Mouse (Mus musculus): ENCODE results near the gene B130006D01Rik. TPM values are rescaled to one million over a fixed set of nuclear protein-coding genes. Genes with fewer than 3 reads are reported as not detected.

Gene B130006D01Rik
- total and polyA plus RNA-seq, 2 experiments: 0.10 to 1.0 TPM

DNA sequence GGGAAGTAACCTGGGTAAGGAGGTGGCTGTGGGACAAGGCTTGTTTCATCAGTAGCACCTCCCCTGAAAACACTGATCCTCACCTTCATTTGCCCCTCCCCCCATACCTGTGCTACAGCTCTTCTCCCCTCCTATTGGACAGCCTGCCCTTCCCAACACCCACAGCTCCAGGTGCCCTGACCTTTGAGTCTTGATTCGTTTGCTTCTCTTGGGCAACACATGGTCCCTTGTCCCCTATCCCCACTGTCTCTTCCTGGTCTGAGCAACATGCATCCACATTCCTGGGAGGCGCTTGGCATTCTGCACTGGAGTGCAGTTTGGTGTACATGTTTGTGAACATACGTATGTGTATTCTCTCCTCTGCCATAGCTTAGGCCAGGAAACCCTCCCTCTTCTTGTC, 40.4 kb upstream of the B130006D01Rik start:
- Histone ChIP-seq H3K4me3 (ENCODE audit: insufficient read depth, low read depth, low read length) (no peak overlapping the region), H3K27me3 (ENCODE audit: control insufficient read depth, insufficient read depth, low read length) (no peaks in the 10 kb centered on the region), H3K36me3 (ENCODE audit: control insufficient read depth, insufficient read depth, low read length) (peaks cover 18% of the 10 kb centered on the region), H3K27ac (replicated peaks; ENCODE audit: insufficient read depth, low read depth, low read length) (no peak overlapping the region), H3K9ac (ENCODE audit: low read depth, low read length) (no peak overlapping the region), H3K79me2 (ENCODE audit: control insufficient read depth, insufficient read depth, low read length) (no peaks in the 10 kb centered on the region), H3K4me1 (ENCODE audit: control insufficient read depth, insufficient read depth, low read length) (no peaks in the 10 kb centered on the region; the same call in 1 of the 2 replicates)
- 38% methylated on average over 3 of the region's 3 CpGs for WGBS
- peak; percentile 61 for DNase-seq (ENCODE audit: extremely low read depth, low read depth, low spot score)
- TF ChIP-seq CTCF (IDR thresholded peaks at IDR 0.05; ENCODE audit: low read depth, low read length) (no peak), POLR2A (IDR thresholded peaks at IDR 0.05; ENCODE audit: extremely low read depth, insufficient read depth, low read length) (no peak)

DNA sequence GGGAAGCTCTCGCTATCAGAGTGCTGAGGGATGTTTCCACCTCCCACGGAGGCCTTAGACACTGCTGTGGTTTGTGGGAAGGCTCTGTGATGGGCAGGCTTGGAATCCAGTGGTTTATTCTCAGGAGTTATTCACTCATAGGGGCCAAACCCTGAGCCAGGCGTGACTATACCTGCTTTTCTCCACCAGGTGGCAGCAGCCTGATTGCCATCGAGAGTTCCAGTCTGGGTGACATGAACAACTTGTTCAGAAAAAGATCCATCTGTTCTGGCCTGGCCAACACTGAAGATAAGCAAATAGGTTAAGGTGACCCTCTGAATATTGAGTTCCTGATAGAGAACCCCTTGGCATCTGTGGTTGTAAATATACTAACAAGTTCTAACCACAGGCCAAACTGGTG, 37.4 kb upstream of the B130006D01Rik start:
- peak; percentile 51 for DNase-seq (ENCODE audit: extremely low read depth, low read depth, low spot score)
- H3K79me2 ChIP-seq (ENCODE audit: control insufficient read depth, insufficient read depth, low read length): no peaks in the 10 kb centered on the region
- H3K4me1 ChIP-seq (ENCODE audit: control insufficient read depth, insufficient read depth, low read length): no peaks in the 10 kb centered on the region; the same call in 1 of the 2 replicates
- no peaks in the 10 kb centered on the region for H3K27me3 ChIP-seq (ENCODE audit: control insufficient read depth, insufficient read depth, low read length)
- TF ChIP-seq POLR2A (IDR thresholded peaks at IDR 0.05; ENCODE audit: extremely low read depth, insufficient read depth, low read length): no peak
- peak; percentile 93 for TF ChIP-seq CTCF (IDR thresholded peaks at IDR 0.05; ENCODE audit: low read depth, low read length)
- no peak overlapping the region for H3K9ac ChIP-seq (ENCODE audit: low read depth, low read length)
- 0% methylated on average over 4 of the region's 4 CpGs for WGBS
- no peak overlapping the region for H3K4me3 ChIP-seq (ENCODE audit: insufficient read depth, low read depth, low read length)
- no peak overlapping the region for H3K27ac ChIP-seq (replicated peaks; ENCODE audit: insufficient read depth, low read depth, low read length)
- H3K36me3 ChIP-seq (ENCODE audit: control insufficient read depth, insufficient read depth, low read length): no peaks in the 10 kb centered on the region

DNA sequence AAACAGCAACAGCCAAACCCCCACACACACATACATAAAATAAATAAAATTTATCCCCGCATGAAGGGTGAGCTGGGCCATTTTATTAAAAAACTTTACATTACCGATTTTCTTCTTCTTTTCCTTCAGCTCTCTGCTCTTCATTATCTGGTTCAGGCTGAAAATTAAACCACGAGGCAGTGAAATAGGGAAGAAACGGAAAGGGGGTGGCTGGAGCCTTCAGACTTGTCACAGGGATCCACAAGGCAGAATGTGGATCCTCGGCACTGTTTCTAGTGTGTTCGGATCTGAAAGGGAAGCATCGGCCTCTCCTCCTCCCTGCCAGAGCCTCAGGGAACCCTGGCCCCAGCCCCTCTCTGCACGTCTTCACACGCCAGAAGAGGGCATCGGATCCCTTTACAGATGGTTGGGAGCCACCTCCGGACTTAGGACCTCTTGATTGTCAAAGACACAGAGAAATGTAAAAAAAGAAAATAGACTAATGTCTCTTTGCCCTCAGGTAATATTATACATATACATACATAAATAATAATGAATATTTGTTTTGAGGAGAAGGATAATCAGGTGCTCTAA, 36.2 kb upstream of the B130006D01Rik start:
- DNase-seq (ENCODE audit: extremely low read depth, low read depth, low spot score): no peak
- Histone ChIP-seq H3K27me3 (ENCODE audit: control insufficient read depth, insufficient read depth, low read length) (no peaks in the 10 kb centered on the region), H3K4me3 (ENCODE audit: insufficient read depth, low read depth, low read length) (no peak overlapping the region), H3K27ac (replicated peaks; ENCODE audit: insufficient read depth, low read depth, low read length) (no peak overlapping the region), H3K9ac (ENCODE audit: low read depth, low read length) (no peak overlapping the region), H3K4me1 (ENCODE audit: control insufficient read depth, insufficient read depth, low read length) (no peaks in the 10 kb centered on the region; the same call in 1 of the 2 replicates), H3K36me3 (ENCODE audit: control insufficient read depth, insufficient read depth, low read length) (no peaks in the 10 kb centered on the region), H3K79me2 (ENCODE audit: control insufficient read depth, insufficient read depth, low read length) (no peaks in the 10 kb centered on the region)
- TF ChIP-seq POLR2A (IDR thresholded peaks at IDR 0.05; ENCODE audit: extremely low read depth, insufficient read depth, low read length): no peak
- TF ChIP-seq CTCF (IDR thresholded peaks at IDR 0.05; ENCODE audit: low read depth, low read length): peak; percentile 51
- 57% methylated on average over 11 of the region's 11 CpGs for WGBS

DNA sequence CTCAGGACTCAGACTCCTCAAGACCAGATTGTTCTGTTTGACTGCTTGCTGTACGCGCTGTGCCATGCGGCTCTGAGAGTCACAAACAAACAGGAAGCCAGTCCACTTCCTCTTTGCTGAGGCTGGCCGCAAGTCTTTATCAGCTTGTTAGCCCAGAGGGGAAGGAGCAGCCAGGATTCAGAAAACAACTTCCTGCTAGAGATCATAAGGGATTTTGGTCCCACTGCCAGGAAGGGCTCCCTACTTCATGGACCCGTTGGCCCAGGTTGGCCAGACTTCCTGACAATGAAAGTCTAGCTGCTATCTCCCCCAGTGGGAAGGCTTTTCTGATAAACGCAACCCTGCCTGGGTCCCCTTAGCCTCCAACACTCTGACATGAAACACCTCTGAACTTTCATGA, 34.9 kb upstream of the B130006D01Rik start:
- no peaks in the 10 kb centered on the region; the same call in 1 of the 2 replicates for H3K4me1 ChIP-seq (ENCODE audit: control insufficient read depth, insufficient read depth, low read length)
- WGBS: 75% methylated on average over 6 of the region's 6 CpGs

GRCm38 (mm10) chr11:95688981-95689380, 34.4 kb upstream of the B130006D01Rik start:
- Histone ChIP-seq H3K4me3 (ENCODE audit: insufficient read depth, low read depth, low read length) (no peak overlapping the region), H3K27me3 (ENCODE audit: control insufficient read depth, insufficient read depth, low read length) (no peaks in the 10 kb centered on the region), H3K36me3 (ENCODE audit: control insufficient read depth, insufficient read depth, low read length) (no peaks in the 10 kb centered on the region), H3K4me1 (ENCODE audit: control insufficient read depth, insufficient read depth, low read length) (no peaks in the 10 kb centered on the region; the same call in 1 of the 2 replicates), H3K9ac (ENCODE audit: low read depth, low read length) (0 out of 2 replicates have a peak overlapping the region, but pooled peaks have one; percentile 4), H3K27ac (replicated peaks; ENCODE audit: insufficient read depth, low read depth, low read length) (peak overlapping the region; percentile 58), H3K79me2 (ENCODE audit: control insufficient read depth, insufficient read depth, low read length) (no peaks in the 10 kb centered on the region)
- TF ChIP-seq POLR2A (IDR thresholded peaks at IDR 0.05; ENCODE audit: extremely low read depth, insufficient read depth, low read length) (no peak), CTCF (IDR thresholded peaks at IDR 0.05; ENCODE audit: low read depth, low read length) (no peak)
- WGBS: 54% methylated on average over 7 of the region's 7 CpGs
- DNase-seq (ENCODE audit: extremely low read depth, low read depth, low spot score): no peak

More for the DNA sequence above, 34.9 kb upstream of the B130006D01Rik start:
- Histone ChIP-seq H3K36me3 (ENCODE audit: control insufficient read depth, insufficient read depth, low read length) (no peaks in the 10 kb centered on the region), H3K27me3 (ENCODE audit: control insufficient read depth, insufficient read depth, low read length) (no peaks in the 10 kb centered on the region), H3K27ac (replicated peaks; ENCODE audit: insufficient read depth, low read depth, low read length) (peak overlapping the region; percentile 79), H3K9ac (ENCODE audit: low read depth, low read length) (peak overlapping the region; percentile 42), H3K79me2 (ENCODE audit: control insufficient read depth, insufficient read depth, low read length) (no peaks in the 10 kb centered on the region), H3K4me3 (ENCODE audit: insufficient read depth, low read depth, low read length) (no peak overlapping the region)
- TF ChIP-seq POLR2A (IDR thresholded peaks at IDR 0.05; ENCODE audit: extremely low read depth, insufficient read depth, low read length) (no peak), CTCF (IDR thresholded peaks at IDR 0.05; ENCODE audit: low read depth, low read length) (no peak)
- DNase-seq (ENCODE audit: extremely low read depth, low read depth, low spot score): peak; percentile 52

GRCm38 (mm10) chr11:95689544-95689943, 33.8 kb upstream of the B130006D01Rik start:
- no peak for DNase-seq (ENCODE audit: extremely low read depth, low read depth, low spot score)
- Histone ChIP-seq H3K4me3 (ENCODE audit: insufficient read depth, low read depth, low read length) (no peak overlapping the region), H3K27ac (replicated peaks; ENCODE audit: insufficient read depth, low read depth, low read length) (no peak overlapping the region), H3K9ac (ENCODE audit: low read depth, low read length) (no peak overlapping the region), H3K27me3 (ENCODE audit: control insufficient read depth, insufficient read depth, low read length) (no peaks in the 10 kb centered on the region), H3K36me3 (ENCODE audit: control insufficient read depth, insufficient read depth, low read length) (no peaks in the 10 kb centered on the region), H3K79me2 (ENCODE audit: control insufficient read depth, insufficient read depth, low read length) (no peaks in the 10 kb centered on the region), H3K4me1 (ENCODE audit: control insufficient read depth, insufficient read depth, low read length) (no peaks in the 10 kb centered on the region; the same call in 1 of the 2 replicates)
- 75% methylated on average over 3 of the region's 3 CpGs for WGBS
- TF ChIP-seq POLR2A (IDR thresholded peaks at IDR 0.05; ENCODE audit: extremely low read depth, insufficient read depth, low read length) (no peak), CTCF (IDR thresholded peaks at IDR 0.05; ENCODE audit: low read depth, low read length) (no peak)
